Mouse (Mus musculus): ENCODE measurements around the gene Gm30191. TPM values are rescaled to one million over a fixed set of nuclear protein-coding genes. Genes with fewer than 3 reads are reported as not detected.

Gene Gm30191
- polyA plus RNA-seq (2017; shearing (Covaris generic)): not detected

DNA sequence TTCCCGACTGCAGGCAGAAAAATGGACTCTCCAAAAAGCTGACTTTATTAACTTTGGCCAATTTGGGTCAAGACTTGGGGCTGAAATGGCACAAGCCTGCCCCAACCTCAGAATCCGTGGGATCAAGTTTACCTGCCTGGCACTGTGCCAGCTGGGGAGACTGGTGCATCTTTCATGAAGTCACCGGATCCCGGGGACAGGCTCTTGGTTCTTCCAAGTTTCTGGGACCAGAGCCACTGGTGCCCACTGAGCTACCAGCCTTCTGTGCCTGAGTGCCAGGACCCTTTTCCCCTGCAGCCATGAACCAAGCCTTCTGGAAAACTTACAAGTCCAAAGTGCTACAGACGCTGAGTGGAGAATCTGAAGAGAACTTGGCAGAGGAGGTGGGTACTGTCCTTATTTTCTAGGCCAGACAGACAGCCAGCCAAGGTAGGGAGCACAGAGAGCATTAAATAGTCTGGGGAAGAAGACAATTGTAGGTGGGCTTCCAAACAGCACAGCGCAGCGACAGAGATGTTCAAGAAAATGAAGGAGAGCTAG lies at the start of gene Gm30191:
TSS of gene Gm30191 (plus strand) at position 217 of the 540 bp plus-strand sequence.

DNA sequence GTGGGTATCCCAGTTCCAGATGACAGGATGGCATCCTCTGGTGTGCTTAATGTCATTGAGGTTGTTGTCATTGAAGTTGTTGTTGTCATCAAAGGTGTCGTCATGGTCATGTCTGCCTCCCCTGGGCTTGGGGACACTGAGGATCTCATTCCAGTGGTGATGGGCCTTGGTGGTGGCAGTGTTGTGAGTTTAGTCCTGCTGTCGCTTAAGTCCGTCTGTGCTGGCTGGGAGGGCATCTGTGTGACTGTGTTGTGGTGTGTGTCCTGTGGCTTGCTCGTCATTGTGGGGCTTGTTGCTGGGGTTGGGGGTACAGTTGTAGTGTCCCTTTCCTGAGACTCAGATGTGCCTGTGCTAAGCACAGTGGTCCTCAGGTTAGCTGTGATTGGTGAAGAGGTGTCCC lies 43.8 kb upstream of the Gm30191 start, which contains the start of gene Gm7534:
TSS of gene Gm7534 (minus strand) at position 101 of the 400 bp plus-strand sequence.

DNA sequence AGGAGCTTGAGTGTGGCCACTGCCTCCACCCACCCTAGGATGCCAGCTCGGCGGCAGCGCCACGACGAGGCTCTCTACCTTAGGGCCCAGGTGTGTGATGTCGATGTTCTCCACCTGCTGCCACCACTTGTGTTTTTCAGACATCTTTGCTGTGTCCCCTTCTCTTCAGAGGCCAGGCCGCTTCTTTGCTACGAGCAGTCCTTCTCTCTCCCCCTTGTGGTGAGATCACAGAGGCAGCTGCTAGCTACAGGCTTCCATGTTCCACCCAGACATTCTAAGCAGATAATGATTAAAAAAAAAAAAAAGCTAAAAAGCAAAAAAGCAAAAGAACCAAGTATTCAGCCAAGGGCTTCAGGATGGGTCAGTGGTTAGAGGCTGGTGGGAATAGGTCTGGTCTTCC lies 19.5 kb upstream of the Gm30191 start, which contains the start of gene Catsper4:
TSS of gene Catsper4 (minus strand) at position 190 of the 400 bp plus-strand sequence.

DNA sequence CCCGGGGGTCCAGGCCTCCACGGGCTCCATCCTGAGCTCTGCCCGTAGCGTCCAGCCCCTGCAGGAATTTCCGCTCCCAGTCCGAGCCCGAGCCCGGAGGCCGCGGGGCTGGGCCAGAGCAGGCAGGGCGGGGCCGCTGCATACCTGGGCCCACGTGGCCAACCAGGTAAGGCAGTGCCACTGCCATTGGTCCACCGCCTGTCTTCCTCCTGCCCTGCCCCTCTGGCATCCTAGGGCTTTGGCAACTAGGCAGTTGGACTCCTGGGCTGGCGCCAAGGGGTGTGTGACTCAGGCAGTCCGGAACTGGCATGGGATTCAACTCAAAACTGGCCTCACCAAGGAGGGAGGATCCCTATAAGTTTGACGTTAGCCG lies 8.5 kb upstream of the Gm30191 start, which contains the start of gene Cnksr1:
TSS of gene Cnksr1 (minus strand) at position 121 of the 373 bp plus-strand sequence.

DNA sequence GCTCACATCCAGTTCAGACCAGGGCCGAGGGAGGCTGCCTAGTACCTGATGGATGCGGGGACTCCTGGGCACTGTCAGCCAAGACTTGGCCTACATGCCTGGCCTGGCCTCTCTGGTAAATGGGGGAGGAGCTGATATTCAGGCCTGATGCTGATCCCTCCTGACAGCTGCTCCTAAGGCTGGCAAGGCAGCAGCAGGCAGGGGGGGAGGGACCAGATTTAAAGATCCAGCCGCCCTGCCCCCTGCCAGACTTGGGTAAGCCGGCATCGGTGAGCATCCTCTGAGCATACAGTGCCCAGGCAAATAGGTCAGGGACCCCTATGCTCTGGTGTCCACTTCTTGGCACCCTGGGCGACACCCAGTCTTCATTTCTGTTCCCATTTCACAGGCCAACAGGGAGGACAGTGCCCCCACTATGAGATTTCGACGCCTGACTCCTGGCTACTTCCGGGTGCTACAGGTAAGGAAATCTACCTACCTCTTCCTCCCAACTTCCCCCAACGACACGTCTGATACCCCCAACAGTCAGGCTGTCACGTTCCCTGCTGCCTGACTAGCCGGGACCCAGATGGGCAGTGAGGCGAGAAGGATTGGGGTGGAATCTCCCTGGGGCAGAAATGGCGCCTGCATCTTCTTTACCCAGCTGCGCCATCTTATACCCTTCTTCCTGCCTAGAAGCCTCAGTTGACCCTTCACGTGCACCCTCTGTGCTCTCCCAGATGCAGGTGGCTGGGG lies 3.1 kb upstream of the Gm30191 start, which contains the start of gene E130218I03Rik:
TSS of gene E130218I03Rik (plus strand) at position 147 of the 735 bp plus-strand sequence.

DNA sequence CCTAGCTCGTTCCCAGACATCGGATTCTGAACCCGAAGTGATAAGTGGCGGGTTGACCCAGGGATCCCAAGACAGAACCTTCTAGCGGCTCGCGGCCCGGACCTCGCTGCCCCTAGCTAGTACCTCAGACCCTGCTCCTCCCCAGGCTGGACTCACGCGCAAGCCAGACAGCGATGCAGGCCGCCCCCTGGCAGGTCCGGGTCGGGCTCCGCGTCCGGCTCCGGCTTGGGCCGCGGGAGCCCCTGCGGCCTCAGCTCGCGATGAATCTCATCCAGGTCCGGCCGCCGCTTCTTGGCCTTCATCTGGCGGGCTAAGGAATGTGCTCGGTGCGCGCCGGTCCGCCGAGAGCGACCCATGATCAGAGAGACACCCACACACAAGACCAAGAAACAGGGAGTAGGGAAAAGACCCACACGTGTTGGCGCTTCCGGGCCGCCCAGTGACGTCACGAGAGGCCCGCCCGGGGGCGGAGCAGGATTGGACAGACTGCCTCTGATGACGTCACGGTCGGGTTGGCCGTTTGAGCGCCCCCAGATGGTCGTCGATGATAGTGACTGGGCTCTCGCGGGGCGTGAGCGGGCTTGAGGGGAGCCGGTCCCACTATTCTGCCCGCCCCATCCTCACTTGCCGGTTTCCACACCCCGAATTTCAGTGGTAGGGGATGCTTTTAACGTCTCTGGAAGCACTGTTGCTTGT lies 1.4 kb upstream of the Gm30191 start, which contains the start of gene Zfp593:
TSS of gene Zfp593 (minus strand) at position 445 of the 696 bp plus-strand sequence.

DNA sequence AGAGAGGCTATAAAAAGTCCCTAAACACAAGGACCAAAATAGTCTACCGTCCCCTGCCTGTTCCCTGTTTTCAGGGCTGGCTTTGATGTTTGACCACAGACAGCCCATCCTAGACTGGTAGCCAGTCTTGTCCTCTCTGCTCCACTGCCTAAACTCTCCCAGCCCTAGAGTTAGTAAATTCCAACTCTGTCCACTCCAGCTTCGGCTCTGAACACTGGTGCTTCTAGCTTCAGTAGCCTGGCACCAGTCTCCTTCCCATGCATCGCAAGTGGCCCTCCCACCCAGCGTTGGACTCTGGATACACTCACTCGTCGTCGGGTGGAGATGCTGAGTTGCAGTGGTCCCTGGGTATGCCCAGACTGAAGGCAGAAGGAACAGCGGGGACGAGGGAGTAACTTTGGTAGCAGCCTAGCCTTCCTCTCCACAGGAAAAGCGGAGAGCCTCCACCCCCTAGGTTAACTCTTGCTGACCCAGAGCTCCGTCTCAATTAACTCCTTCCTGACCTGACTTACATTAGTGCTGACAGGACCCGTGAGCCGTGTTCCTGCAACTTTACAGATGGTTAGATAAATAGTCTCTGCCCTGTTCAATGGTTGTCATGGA lies 7.1 kb downstream of the Gm30191 start, which contains the start of gene Grrp1:
TSS of gene Grrp1 (minus strand) at position 385 of the 603 bp plus-strand sequence.

DNA sequence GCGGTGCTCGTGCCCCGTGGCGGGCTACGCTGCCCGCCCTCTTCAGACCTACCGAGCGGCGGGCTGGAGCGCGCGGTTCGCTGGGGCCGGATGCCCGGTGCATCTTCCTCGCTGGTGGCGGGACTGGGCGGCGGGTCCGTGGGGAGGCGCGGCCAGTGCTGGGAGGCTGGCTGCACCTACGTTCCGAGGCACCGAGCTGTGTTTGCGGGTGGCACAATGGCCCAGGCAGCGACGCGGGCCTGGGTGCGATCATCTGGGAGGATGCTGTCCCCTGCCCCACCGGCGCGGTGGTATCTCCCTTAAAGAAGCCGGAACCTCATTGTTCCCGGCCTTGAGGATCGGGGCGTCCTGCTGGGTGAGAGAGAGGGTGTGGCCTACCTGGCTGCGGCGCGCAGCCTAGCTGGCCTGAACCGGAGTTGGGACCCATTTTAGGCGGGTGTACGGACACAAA lies 40.9 kb downstream of the Gm30191 start, which contains the start of gene Pdik1l:
TSS of gene Pdik1l (minus strand) at position 321 of the 451 bp plus-strand sequence.

Other genes starting within 250 kb of the Gm30191 start
- 39.1 TPM for gene Dhdds, start 246.0 kb upstream of the Gm30191 start, polyA plus RNA-seq (2017; shearing (Covaris generic))
- not detected for gene Lin28a, start 228.1 kb upstream of the Gm30191 start, polyA plus RNA-seq (2017; shearing (Covaris generic))
- 2.5 TPM for gene Zfp683, start 193.1 kb upstream of the Gm30191 start, polyA plus RNA-seq (2017; shearing (Covaris generic))
- gene Crybg2, start 186.1 kb upstream of the Gm30191 start, polyA plus RNA-seq (2017; shearing (Covaris generic)): 18.3 TPM
- gene Cd52, start 151.9 kb upstream of the Gm30191 start, polyA plus RNA-seq (2017; shearing (Covaris generic)): 2,675 TPM
- 48.4 TPM for gene Ubxn11, start 144.4 kb upstream of the Gm30191 start, polyA plus RNA-seq (2017; shearing (Covaris generic))
- gene Sh3bgrl3, start 118.1 kb upstream of the Gm30191 start, polyA plus RNA-seq (2017; shearing (Covaris generic)): 1,409 TPM
- gene Cep85, start 59.8 kb upstream of the Gm30191 start, polyA plus RNA-seq (2017; shearing (Covaris generic)): 89.6 TPM
- not detected for gene Gm7534, start 43.9 kb upstream of the Gm30191 start, polyA plus RNA-seq (2017; shearing (Covaris generic))
- gene Catsper4, start 19.6 kb upstream of the Gm30191 start, polyA plus RNA-seq (2017; shearing (Covaris generic)): not detected
- gene Cnksr1, start 8.5 kb upstream of the Gm30191 start, polyA plus RNA-seq (2017; shearing (Covaris generic)): not detected
- 9.3 TPM for gene E130218I03Rik, start 3.3 kb upstream of the Gm30191 start, polyA plus RNA-seq (2017; shearing (Covaris generic))
- gene Zfp593, start 1.3 kb upstream of the Gm30191 start, polyA plus RNA-seq (2017; shearing (Covaris generic)): 15.7 TPM
- gene Grrp1, start 7.2 kb downstream of the Gm30191 start, polyA plus RNA-seq (2017; shearing (Covaris generic)): not detected
- gene Pdik1l, start 41.0 kb downstream of the Gm30191 start, polyA plus RNA-seq (2017; shearing (Covaris generic)): 27.9 TPM
- gene Trim63, start 68.2 kb downstream of the Gm30191 start, polyA plus RNA-seq (2017; shearing (Covaris generic)): not detected
- gene Slc30a2, start 96.2 kb downstream of the Gm30191 start, polyA plus RNA-seq (2017; shearing (Covaris generic)): 1.1 TPM
- gene Extl1, start 136.9 kb downstream of the Gm30191 start, polyA plus RNA-seq (2017; shearing (Covaris generic)): 2.0 TPM
- gene Pafah2, start 149.4 kb downstream of the Gm30191 start, polyA plus RNA-seq (2017; shearing (Covaris generic)): 2.5 TPM
- gene Stmn1, start 221.4 kb downstream of the Gm30191 start, polyA plus RNA-seq (2017; shearing (Covaris generic)): 89.1 TPM
- 33.4 TPM for gene Paqr7, start 249.8 kb downstream of the Gm30191 start, polyA plus RNA-seq (2017; shearing (Covaris generic))